Comparison of ENCODE assay signal across 11 mouse cellular contexts in the genomic region with DNA sequence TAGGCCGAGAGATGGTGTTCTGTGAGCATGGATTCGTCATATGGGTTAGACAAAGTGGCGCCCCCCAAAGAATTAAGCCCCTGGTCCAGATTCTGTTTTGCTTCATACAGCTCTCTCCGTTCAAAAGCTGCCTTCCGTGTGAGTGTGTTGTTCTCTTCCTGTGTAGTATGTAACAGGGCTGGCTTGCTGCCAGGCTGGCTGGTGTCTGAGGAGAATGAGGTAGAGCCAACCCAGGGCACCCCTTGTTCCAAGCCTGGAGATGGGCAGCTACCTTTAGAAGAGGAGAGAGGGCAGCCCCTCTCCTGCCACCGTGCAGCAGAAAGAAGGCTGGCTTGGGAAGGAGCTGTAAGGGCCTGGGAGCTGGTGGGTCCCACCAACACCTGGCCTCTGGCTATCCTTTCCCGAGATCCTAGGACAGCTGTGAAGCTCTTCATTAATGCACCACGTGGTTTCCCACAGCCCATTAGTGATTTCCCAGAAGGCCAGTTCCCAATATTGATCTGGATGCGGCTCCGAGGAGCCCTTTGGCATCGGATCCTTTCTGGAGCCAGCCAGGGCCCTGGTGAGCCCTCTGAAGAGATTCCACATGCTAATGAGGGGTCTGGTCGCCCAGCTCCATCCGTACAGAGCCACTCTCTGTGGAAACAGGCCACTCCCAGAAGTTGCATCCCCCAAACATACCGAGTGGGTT. TPM values are rescaled to one million over a fixed set of nuclear protein-coding genes. Genes with fewer than 3 reads are reported as not detected.
DNase-seq lines count a peak whose midpoint lies in the region; ATAC-seq lines count a peak whose summit lies in the region.
"Had no signal": no experiment of that assay in that cellular context is flagged by ENCODE, and none has a peak within 500 bp of the region (broad histone marks: within the 10 kb centered on the region; RNA-seq: fewer than 3 reads in every experiment).

No protein-coding gene starts in this region.

- H3K36me3 ChIP-seq in kidney, embryonic 16.5 days (ENCODE audit: insufficient read depth, low read length): 0 out of 2 replicates have a peak, but pooled peaks cover 3% of the 10 kb centered on the region
- H3K36me3 ChIP-seq in forebrain, embryonic 15.5 days: no peaks in the 10 kb centered on the region
- H3K36me3 ChIP-seq in midbrain, embryonic 14.5 days (ENCODE audit: control insufficient read depth, insufficient read depth, low read length): no peaks in the 10 kb centered on the region

- peak overlapping the region; percentile 44; the same call in 1 of the 2 replicates for H3K9ac ChIP-seq in kidney, embryonic 16.5 days (replicated peaks; ENCODE audit: low read length)
- H3K9ac ChIP-seq in forebrain, embryonic 15.5 days (replicated peaks): peak overlapping the region; percentile 23; the same call in 1 of the 2 replicates
- H3K9ac ChIP-seq in midbrain, embryonic 14.5 days (replicated peaks; ENCODE audit: low read length): no peak overlapping the region

- WGBS in kidney, embryonic 16.5 days: 57% methylated on average over 14 of the region's 14 CpGs
- WGBS in forebrain, embryonic 15.5 days: 53% methylated on average over 14 of the region's 14 CpGs
- WGBS in midbrain, embryonic 14.5 days: 56% methylated on average over 14 of the region's 14 CpGs

- no peak overlapping the region for H3K4me3 ChIP-seq in kidney, embryonic 16.5 days (ENCODE audit: low read length)
- no peak overlapping the region for H3K4me3 ChIP-seq in forebrain, embryonic 15.5 days
- H3K4me3 ChIP-seq in midbrain, embryonic 14.5 days (replicated peaks; ENCODE audit: low read depth, low read length): no peak overlapping the region

- H3K4me2 ChIP-seq in kidney, embryonic 16.5 days (replicated peaks; ENCODE audit: low read depth, low read length): no peak overlapping the region
- H3K4me2 ChIP-seq in forebrain, embryonic 15.5 days (replicated peaks): no peak overlapping the region
- H3K4me2 ChIP-seq in midbrain, embryonic 14.5 days (ENCODE audit: low read length): no peak overlapping the region
- H3K4me2 ChIP-seq: heart, embryonic 11.5 days had no signal

- peaks cover 41% of the 10 kb centered on the region for H3K4me1 ChIP-seq in kidney, embryonic 16.5 days (ENCODE audit: insufficient read depth, low read length)
- peaks cover 25% of the 10 kb centered on the region for H3K4me1 ChIP-seq in forebrain, embryonic 15.5 days
- peaks cover 10% of the 10 kb centered on the region for H3K4me1 ChIP-seq in midbrain, embryonic 14.5 days (ENCODE audit: control insufficient read depth, insufficient read depth, low read length)

- peaks cover 4% of the 10 kb centered on the region; the same call in 1 of the 2 replicates for H3K9me3 ChIP-seq in kidney, embryonic 16.5 days (ENCODE audit: low read length)
- no peaks in the 10 kb centered on the region for H3K9me3 ChIP-seq in forebrain, embryonic 15.5 days
- H3K9me3 ChIP-seq in midbrain, embryonic 14.5 days (ENCODE audit: control insufficient read depth, low read length): no peaks in the 10 kb centered on the region

- peak; percentile 58 for DNase-seq in cerebellum, adult 9-11 months
- no peak for DNase-seq in cerebellum, adult 18-20 months
- no peak for DNase-seq in kidney, adult 18-20 months
- peak; percentile 63 for DNase-seq in midbrain, embryonic 14.5 days
- DNase-seq in thymus, postnatal 4 days: no peak
- DNase-seq in urinary bladder, postnatal 10 days (ENCODE audit: low spot score): no peak
- DNase-seq: kidney, adult 2 months; right cerebral cortex, adult 18-20 months had no signal

- H3K27me3 ChIP-seq in kidney, embryonic 16.5 days (ENCODE audit: insufficient read depth, low read length): no peaks in the 10 kb centered on the region
- no peaks in the 10 kb centered on the region for H3K27me3 ChIP-seq in forebrain, embryonic 15.5 days
- no peaks in the 10 kb centered on the region for H3K27me3 ChIP-seq in midbrain, embryonic 14.5 days (ENCODE audit: control insufficient read depth, insufficient read depth, low read length)

- no peak overlapping the region for H3K27ac ChIP-seq in kidney, embryonic 16.5 days (ENCODE audit: low read length)
- H3K27ac ChIP-seq in forebrain, embryonic 15.5 days (replicated peaks): no peak overlapping the region
- H3K27ac ChIP-seq in midbrain, embryonic 14.5 days (replicated peaks; ENCODE audit: low read depth, low read length): peak overlapping the region; percentile 46; the same call in 1 of the 2 replicates

- no peak for ATAC-seq in kidney, embryonic 16.5 days (ENCODE audit: low FRiP score, low TSS enrichment)
- 0 out of 2 replicates have a peak, but pooled peaks have one; percentile 41 for ATAC-seq in forebrain, embryonic 15.5 days (replicated peaks)
- ATAC-seq in midbrain, embryonic 14.5 days (ENCODE audit: low FRiP score, low TSS enrichment): no peak

RNA-seq across cellular contexts. Expression of gene Mgll, which starts 19.5 kb away (rescaled TPM):
- polyA plus RNA-seq in kidney, embryonic 16.5 days (2015; fragmentation: Nextera tagmentation; extraction: Ambion mirVana): 40.2 and 48.0 TPM in 2 replicates
- polyA plus RNA-seq in forebrain, embryonic 15.5 days (2015; fragmentation: Nextera tagmentation; extraction: Ambion mirVana): 24.9 and 25.0 TPM in 2 replicates
- polyA plus RNA-seq in midbrain, embryonic 14.5 days (2014; fragmentation: Nextera tagmentation; extraction: Ambion mirVana): 21.5 and 24.7 TPM in 2 replicates

Comparison
In these comparisons a context has a peak if more than half of its experiments do, and no peak if none do; other contexts are left out.
1. DNase-seq: peak in cerebellum, adult 9-11 months (single experiment) and midbrain, embryonic 14.5 days (single experiment); none in cerebellum, adult 18-20 months (0 of 2), kidney, adult 18-20 months (single experiment), thymus, postnatal 4 days (single experiment) and urinary bladder, postnatal 10 days (single experiment).